Mouse (Mus musculus) lung, adult 2 months (tissue): ENCODE measurements around the gene Cdrt4. TPM values are rescaled to one million over a fixed set of nuclear protein-coding genes. Genes with fewer than 3 reads are reported as not detected.

Source experiments
- DNase-seq: peaks from one replicate; pipeline ENCODE4 v3.0.0; 2022
- H3K4me1 ChIP-seq: fragments of 200-500 bp; 2 replicates; pipeline ENCODE4 v1.6.1; 2011; ENCODE audit warnings: low read length; ENCODE audit not compliant: control insufficient read depth, insufficient read depth
- H3K4me3 ChIP-seq: fragments of 200-500 bp; replicated peaks from 2 replicates; pipeline ENCODE3; 2011; ENCODE audit warnings: low read depth, mild to moderate bottlenecking, control low read depth, low read length; ENCODE audit errors: extremely low read depth
- CTCF ChIP-seq: fragments of 200-500 bp; IDR thresholded peaks from 2 replicates; pipeline ENCODE4 v1.5.1; 2011; ENCODE audit warnings: mild to moderate bottlenecking, low read length, control low read depth; ENCODE audit not compliant: insufficient read depth
- POLR2A ChIP-seq: fragments of 200-500 bp; IDR thresholded peaks from 2 replicates; pipeline ENCODE4 v1.6.1; 2011; ENCODE audit warnings: low read depth, mild to moderate bottlenecking, control low read depth, low read length, borderline replicate concordance; ENCODE audit errors: extremely low read depth
- WGBS: fragments of 180-500 bp; shearing (Covaris S2); methylation state at CpG from one replicate; pipeline ENCODE4 v1.1.7; 2018; 5-methylcytosine and 5-hydroxymethylcytosine counted together
- polyA plus RNA-seq: library from polyadenylated mRNA; depleted of rRNA; stranded (reverse); fragments of >200 nt; gene quantifications from 2 replicates; pipeline ENCODE4 v1.2.3, GENCODE M21; 2012

Cdrt4 gene
- polyA plus RNA-seq, 1 experiment, result 0.73 TPM

DNA sequence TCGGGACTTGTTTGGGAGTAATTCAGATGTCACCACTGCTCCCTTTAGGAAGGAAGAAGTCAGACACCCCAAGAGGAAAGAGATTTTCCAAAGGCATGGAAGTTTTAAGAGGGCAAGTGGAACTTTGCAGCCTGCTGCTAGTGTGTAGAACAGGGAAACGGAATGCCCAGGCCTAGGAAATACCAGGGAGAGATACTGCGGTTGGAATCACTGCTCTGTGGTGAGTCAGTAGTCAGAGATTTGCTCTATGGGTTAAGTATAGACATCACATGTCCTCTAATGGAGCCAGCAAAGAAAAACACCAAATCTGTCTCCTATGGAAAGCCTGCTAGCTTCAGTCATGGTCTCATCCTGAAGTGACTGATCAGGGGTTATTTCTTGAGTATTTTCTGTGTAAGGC is 10.8 kb upstream of the Cdrt4 start:
- Histone ChIP-seq H3K4me1 (no peaks in the 10 kb centered on the region), H3K4me3 (no peak overlapping the region)
- WGBS, result 83% methylated on average over 3 of the region's 3 CpGs
- DNase-seq, result no peak
- no peak for TF ChIP-seq CTCF
- TF ChIP-seq POLR2A, result no peak

DNA sequence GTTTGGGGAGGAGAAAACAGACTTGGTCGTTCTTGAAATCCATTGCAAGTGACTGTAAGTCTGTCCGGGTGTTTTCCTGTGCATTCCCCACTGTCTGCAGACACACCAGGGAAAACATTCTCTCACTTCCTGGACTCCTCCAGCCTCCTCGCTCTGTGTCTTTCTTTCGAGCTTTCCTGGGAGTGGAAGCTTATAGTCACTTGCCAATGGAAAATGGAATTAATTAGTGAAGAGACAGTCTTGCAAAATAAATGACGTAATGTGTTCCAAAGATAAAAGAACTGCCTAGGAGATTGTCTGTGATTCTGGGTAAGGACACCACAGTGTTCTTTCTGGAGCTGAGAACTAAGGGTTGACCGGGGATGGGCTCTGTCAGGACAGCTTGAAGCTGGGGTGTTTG is 7.5 kb upstream of the Cdrt4 start:
- H3K4me1 ChIP-seq, result no peaks in the 10 kb centered on the region
- DNase-seq, result no peak
- no peak overlapping the region for H3K4me3 ChIP-seq
- no peak for TF ChIP-seq CTCF
- TF ChIP-seq POLR2A, result no peak
- WGBS, result 39% methylated on average over 6 of the region's 6 CpGs

DNA sequence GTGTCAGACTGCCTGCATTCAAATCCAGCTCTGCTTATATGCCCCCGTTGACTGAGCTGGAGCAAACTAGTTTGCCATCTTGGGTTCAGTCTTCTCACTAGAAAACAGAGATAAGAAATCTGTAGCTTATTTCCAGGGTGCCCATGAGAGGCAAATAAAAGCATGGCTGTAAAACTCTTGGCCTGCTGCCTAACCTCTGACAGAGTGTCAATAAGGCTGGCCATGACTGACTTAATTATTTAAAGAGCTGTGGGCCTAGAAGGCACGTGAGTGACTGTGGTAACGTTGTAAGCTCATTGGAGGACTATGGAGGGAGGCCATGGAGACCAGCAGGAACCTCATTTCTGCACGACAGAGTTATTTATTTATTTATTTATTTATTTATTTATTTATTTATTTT is 5.5 kb upstream of the Cdrt4 start:
- no peak for DNase-seq
- Histone ChIP-seq H3K4me3 (no peak overlapping the region), H3K4me1 (no peaks in the 10 kb centered on the region)
- TF ChIP-seq CTCF, result no peak
- no peak for TF ChIP-seq POLR2A
- 70% methylated on average over 4 of the region's 4 CpGs for WGBS

DNA sequence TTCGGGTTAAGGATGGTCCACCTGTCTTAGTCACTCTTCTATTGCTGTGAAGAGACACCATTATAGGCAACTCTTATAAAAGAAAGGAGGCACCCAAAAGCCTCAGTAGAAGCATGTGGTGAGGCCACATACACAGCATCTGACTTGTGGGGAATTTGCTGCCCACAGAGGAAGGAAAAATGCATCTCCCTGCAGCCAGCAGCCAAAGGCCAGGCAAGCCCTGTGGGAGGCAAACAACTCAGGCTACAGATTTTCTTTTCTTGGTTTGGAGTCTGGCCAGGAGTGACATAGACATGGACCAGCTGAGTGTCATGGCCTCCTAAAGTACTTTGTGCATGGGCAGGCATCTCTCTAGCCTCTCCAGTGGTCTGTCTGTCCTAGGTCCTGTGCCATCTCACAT is 1.4 kb upstream of the Cdrt4 start:
- H3K4me1 ChIP-seq, result no peaks in the 10 kb centered on the region
- TF ChIP-seq CTCF (no peak), POLR2A (no peak)
- H3K4me3 ChIP-seq, result no peak overlapping the region
- 81% methylated on average over 1 of the region's 1 CpGs for WGBS
- no peak for DNase-seq

DNA sequence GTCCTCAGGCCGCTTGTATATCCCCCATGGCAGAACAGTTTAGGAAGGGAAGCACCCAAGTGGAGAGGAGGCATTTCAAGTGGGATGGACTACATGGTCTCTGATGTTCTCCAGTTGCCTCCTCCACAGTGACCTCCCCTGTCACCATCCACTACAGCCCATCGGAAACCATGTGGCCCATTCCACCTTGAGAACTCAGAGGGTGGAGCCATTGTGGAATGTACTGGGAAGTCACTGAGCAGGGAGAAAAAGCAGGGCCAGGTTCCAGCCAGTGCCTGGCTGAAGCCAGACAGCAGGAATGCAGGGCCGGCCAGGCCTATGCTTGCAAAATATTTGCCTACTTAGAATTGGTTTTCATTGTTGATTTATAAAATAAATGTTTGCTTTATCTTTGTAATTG is 3.8 kb downstream of the Cdrt4 start:
- DNase-seq, result peak; percentile 50
- TF ChIP-seq POLR2A (no peak), CTCF (no peak)
- 52% methylated on average over 2 of the region's 3 CpGs for WGBS
- H3K4me3 ChIP-seq, result no peak overlapping the region
- H3K4me1 ChIP-seq, result no peaks in the 10 kb centered on the region; the same call in 1 of the 2 replicates

DNA sequence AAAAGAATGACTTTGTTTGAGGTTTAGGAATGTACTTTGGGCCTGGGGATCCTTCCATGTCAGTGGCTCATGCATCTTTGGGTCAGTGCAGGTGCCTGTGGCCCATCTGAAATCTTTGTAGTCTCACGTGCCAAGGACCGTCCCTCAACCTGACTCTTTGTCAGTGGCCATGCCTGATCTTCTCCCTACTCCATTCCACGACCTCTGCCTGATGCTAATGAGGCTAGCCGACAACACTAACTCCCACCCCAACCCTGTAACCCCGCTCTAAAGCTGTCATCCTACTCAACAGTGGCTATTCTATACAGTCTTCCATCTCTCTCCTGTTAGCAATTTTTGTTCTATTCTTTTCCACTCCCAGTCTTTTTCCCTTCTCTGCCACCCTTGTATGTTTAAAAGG is 4.2 kb downstream of the Cdrt4 start:
- no peak for DNase-seq
- no peak for TF ChIP-seq CTCF
- TF ChIP-seq POLR2A, result no peak
- 78% methylated on average over 5 of the region's 5 CpGs for WGBS
- no peak overlapping the region for H3K4me3 ChIP-seq
- H3K4me1 ChIP-seq, result no peaks in the 10 kb centered on the region; the same call in 1 of the 2 replicates

DNA sequence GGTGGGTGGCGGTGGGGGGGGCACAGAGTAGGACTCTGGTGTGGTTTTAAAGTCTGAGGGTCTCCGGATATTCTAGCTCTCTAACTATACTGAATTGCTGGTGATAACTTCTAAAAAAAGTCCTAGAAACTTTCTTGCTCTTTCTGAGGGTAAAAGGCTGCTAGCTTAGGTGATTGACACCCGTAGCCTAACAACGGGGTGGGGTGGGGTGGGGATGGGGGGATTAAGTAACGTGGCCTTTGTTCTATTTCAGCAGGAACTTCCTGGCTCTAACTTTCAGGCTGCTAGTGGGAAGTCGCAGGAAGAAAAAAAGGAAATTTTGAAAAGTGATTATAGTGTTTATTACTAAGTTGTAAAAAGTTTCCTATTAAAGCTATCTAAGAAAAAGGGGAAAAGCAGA is 4.8 kb downstream of the Cdrt4 start:
- Histone ChIP-seq H3K4me1 (no peaks in the 10 kb centered on the region; the same call in 1 of the 2 replicates), H3K4me3 (no peak overlapping the region)
- TF ChIP-seq CTCF, result no peak
- TF ChIP-seq POLR2A, result no peak
- DNase-seq, result no peak
- 39% methylated on average over 6 of the region's 6 CpGs for WGBS

DNA sequence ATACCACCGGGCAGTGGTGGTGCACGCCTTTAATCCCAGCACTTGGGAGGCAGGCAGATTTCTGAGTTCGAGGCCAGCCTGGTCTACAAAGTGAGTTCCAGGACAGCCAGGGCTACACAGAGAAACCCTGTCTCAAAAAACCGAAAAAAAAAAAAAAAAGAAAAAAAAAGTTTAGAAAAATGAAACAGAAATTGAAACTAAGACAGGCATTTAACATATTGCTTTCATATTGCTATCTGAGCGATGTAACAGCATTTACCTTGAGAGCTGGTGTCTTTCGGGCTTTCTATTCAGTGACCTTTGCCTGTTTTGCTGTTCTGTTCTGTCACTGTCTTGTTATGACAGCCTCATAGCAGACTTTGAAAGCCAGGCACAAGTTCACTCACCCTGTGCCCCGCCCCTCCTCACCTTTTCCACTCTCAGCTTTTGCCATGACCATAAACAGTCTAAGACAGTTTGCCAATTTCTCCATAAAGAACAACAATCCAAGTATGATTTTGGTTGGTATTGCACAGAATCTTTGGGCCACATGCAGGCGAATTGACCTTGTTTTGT is 6.7 kb downstream of the Cdrt4 start:
- 89% methylated on average over 8 of the region's 8 CpGs for WGBS
- no peaks in the 10 kb centered on the region; the same call in 1 of the 2 replicates for H3K4me1 ChIP-seq
- DNase-seq, result no peak
- no peak for TF ChIP-seq POLR2A
- no peak for TF ChIP-seq CTCF
- no peak overlapping the region for H3K4me3 ChIP-seq

DNA sequence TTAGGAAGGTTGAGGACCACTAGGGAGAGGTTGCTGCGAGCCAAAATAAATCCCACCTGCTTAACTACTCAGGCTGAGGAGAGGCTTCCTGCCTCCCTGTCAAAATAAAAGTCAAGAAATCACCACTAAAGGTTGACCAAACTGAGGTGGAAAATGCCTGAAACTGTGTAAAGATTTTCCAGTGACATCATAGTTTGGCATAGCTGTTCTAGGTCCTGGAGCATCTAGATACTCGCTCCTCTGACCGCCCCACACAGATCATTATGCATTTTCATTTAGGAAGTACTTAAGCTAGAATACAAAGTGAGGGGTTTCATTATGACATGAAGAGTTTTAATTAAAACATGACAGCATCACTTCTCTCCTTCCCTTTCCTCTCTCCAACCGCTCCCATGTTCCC is 12.3 kb downstream of the Cdrt4 start:
- Histone ChIP-seq H3K4me1 (peaks cover 6% of the 10 kb centered on the region), H3K4me3 (no peak overlapping the region)
- TF ChIP-seq CTCF (no peak), POLR2A (no peak)
- no peak for DNase-seq
- 76% methylated on average over 4 of the region's 4 CpGs for WGBS

DNA sequence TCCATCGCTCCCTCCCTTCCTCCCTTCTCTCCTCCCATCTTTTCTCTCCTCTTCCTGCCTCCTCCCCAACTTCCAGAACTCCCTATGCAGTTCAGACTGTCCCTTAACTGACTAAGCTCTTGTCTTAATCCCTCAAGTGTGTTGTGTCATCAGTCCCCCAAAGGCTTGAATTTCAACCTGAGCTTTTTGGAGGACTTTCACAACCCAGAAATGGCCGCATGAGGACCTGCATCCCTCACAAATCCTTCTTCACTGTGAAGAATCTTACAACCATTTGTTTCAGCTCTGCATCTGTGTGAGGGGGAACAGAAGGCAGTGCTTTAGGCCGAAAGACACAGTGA is 15.4 kb downstream of the Cdrt4 start:
- Histone ChIP-seq H3K4me3 (no peak overlapping the region), H3K4me1 (peaks cover 6% of the 10 kb centered on the region)
- 50% methylated on average over 3 of the region's 3 CpGs for WGBS
- DNase-seq, result no peak
- no peak for TF ChIP-seq POLR2A
- no peak for TF ChIP-seq CTCF
